Mouse (Mus musculus): Measurements from ENCODE around the gene Oard1.

The Oard1 gene

DNA sequence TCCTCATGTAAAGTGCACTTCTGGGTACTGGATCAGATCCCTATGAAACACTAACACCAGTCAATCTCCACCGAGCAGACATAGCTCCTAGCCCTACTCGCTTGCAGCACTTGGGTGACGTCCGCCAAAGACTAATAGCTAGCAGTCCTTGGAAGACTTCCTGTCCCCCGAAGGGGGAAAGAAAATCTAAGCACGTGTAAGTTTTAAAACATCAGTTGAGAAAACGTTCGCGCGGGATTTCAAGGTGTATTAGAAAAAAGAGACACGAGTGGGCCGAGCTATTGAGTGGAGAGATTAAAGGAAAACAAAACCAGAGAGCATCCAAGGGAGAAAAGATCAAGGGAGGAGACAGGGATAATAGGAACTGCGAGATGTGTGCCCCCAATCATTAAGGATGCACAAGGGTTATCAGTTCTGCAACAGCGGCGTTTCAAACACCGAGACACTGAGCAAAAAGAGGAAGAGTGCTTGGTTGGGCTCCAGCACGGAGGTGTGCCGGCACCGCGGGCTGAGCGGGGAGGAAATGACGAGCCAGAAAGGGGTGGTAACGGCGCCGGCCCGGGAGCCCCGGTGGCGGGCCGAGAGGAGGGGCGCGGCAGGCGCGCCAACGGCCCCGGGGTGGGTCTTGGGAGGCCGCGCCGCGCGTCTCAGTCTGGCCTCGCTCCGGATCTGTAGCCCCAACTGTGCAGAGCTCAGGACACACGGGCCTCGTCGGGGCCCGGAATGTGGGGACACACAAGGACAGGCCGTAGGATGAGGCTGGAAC, 1.1 kb upstream of the Oard1 start:
- peak; percentile 82 for DNase-seq

DNA sequence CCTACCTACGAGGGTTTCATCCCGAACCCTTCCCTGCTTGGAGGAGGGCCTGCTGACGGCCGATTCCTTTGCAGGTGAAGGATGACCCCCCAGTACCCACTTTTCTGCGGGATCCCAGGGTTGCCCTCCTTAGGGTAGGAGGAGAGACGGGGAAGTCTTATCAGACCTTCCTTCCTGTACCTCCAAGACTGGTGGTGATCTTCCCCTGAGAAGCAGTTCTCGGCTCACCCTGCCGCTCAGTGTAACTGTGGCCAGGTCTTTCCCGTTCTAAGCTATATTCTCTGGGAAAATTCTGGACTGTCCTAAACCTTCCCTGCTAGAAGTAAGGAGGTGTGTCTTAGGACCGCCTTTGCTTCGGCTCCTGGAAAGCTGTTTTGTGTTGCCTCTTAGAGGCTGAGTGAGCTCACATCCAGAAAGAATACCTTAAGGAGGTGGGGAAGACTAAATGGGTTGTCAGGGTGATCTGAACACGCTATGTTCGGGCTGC, 528 bp downstream of the Oard1 start:
- DNase-seq = no peak

DNA sequence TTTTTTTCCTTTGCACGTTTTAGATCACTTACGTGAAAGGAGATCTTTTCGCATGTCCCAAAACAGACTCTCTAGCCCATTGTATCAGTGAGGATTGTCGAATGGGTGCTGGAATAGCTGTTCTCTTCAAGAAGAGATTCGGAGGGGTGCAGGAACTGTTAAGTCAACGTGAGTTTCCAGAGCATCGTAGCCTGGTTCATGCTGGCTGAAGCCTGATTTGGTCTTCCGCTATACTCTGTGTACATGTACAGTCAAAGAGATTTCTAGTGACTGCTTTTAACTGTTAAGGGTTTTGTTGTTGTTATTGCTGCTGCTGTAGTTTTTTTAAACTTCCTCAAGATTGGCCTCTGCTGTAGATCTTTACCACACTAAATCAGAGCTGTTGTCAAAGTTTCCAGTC, 1.4 kb downstream of the Oard1 start:
- peak; percentile 62 for DNase-seq

DNA sequence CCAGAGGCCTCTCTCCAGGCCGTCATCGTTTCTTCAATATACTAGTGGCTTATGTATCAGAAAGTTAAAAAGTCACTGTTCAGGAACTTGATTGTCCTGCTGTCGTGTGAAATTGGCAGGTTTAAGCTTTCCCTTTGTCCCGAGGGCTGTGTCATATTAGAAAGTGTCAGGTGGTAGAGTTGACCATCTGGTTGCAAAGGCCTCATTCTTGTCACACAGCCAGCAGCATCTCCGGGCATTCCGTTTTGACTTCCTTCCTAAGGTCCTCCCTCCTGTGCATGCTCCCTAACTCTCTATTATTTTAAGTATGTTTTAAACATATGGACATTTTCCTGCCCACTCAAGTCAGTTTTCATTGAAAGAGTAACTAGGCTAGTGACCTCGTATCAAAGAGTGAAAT, 6.2 kb downstream of the Oard1 start:
- peak; percentile 80 for DNase-seq

DNA sequence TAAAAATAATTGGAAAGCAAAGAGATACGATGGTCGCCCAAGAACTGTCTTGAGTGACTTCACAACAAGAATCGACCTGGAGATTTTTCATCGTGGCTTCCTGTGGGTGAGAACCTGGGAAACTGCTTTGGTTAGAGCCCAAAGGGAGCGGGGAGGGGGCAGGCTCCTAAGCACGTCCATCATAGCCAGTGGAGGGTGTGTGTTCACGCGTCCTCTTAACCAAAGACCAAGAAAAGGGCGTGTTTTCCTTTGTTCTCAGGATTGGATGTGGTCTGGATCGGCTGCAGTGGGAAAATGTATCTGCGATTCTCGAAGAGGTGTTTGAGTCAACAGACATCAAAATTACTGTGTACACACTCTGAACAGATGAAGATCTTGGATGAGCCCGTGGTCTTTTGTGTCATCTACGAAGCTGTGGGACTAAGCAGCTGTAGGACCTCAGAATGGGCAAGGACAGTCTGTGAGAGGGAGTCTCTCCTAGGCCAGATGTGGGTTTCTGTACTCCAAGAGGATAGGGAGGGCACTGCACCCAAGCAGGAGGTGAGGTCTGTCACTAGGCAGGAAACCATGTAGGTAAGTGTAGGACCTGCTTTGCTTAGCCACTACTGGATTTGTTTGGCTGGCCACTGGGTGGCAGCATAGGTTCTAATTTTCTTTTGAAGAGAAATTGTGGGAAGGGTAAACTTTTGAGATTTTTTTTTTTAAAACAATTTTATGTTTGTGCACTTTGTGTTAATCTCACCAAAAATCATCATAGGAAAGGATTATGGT, 6.8 kb downstream of the Oard1 start:
- DNase-seq = peak; percentile 62

DNA sequence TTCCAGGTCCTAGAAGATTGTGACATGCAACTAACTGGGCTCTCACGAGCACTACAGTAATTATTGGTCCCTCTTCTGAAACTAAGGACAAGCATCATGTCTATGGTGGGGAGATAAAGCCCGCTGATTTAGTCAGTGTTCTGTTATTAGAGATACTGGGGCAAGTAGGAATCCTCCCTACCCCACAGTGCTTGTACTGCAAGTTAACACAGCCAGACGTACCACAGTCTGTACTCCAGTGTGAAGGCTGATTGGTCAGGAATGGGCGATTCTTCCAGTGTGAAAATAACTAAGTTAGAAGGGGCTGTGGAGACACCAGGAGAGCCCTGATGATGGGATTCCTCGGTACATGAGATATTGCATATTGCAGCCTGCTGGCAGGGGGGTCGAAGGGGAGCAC, 7.7 kb downstream of the Oard1 start:
- peak; percentile 13 for DNase-seq

DNA sequence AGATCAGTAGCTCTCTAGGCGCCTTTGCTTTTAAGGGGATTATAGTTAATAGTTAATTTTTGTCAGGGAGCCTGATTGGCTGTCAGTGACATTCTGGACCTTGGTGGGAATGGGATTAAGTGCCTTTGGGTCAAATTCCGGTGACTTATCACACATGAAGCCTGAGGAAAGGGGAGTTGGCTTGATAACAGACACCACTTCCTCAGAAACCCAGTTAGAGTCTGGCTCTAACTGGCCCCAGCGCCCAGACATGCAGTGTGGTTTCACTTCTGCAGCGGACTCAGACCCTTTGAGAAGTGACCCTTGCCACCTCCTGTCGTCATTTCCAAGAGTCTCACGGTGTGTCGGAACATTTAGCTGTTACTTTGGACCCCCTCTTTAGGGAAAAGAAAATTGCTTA, 8.4 kb downstream of the Oard1 start:
- DNase-seq = peak; percentile 10

DNA sequence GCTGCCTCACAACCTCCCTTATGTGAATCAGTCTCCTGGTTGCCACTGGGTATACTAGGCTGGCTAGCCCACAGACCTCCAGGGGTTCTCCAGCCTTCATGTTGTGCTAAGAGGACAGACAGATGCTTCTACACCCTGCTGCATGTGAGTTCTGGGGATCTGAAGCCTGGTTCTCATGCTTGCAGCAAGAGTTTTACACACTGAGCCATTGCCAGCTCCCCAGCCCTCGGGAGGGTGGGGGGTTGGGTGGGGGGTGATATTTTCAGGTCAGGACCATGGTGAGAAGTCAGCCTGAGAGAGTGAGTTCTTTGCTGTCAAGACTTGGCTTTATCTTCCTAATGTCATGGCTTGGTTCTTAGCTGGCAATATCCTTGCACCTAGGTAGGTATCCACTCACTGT, 9.0 kb downstream of the Oard1 start:
- DNase-seq = peak; percentile 6

DNA sequence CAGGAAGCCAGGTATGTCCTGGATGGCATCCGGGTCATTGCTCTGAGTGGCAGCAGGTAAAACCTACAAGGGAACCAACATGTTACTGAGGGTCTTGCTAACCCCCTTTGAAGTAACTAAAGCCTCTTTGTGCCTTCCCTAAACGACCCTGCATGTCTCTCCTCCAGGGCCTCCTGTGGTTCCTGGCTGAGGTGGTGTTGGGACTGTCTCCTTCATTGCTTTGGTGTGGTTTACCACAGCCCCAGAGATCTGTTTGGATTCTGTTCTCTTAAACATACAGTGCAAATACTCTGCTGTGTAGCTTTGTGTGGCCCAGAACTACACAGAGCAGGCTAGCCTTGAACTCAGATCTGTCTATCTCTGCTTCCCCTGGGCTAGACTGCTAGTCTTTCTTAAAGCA, 9.8 kb downstream of the Oard1 start:
- DNase-seq = no peak

DNA sequence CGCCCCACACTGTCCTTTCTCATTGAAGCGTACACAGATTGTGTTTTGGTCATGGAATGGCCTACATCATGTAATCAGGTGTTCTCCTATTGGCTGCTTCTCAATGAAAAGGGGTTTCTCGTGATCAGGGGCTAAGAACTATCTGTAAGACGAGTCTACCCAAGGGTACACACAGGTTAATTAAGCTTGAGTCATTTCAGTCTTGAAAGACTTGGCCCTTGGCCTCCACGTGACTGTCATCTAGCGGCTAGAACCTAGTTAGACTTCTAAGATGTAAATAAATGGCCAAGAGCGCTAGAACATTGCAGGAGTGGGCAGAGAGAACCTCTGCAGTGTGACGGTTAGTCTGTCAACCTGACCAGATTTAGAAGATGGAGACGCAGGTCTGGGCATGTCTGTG, 14.4 kb downstream of the Oard1 start:
- no peak for DNase-seq

DNA sequence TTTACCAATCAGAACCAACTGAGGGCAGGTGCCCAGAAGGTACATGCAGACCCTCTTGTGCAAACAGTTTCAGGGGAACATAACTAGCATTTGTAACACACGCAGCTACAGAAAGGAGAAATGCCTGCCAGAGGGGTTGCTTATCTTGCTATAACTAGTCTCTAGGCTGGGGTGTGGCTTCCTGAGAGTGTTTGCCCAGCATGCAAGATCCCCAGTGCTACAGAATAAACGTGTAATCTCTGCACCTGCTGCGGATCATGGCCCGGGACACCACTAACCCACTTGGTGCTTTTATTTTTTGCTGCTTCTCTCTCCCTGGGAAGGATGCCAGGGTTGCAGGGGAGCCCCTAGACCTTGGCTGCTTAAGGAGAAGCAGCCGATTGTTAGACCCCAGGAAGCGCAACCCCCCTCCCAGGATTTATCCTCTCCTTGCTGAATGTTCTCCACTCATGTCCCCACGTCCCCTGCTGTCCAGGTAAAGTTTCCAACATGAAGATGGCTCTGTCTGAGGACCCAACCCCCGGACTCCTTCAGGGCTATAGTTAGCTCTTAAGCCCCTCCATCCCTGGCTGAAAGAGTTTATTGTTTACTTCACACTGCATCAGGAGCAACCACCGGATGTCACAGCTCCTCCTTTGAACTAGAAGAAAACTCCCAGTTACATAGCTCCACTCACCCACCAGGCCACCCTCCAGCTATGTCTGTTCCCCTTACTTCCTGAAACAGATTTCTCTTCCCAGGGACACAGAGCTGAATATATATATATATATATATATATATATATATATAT, 16.2 kb downstream of the Oard1 start:
- no peak for DNase-seq

DNA sequence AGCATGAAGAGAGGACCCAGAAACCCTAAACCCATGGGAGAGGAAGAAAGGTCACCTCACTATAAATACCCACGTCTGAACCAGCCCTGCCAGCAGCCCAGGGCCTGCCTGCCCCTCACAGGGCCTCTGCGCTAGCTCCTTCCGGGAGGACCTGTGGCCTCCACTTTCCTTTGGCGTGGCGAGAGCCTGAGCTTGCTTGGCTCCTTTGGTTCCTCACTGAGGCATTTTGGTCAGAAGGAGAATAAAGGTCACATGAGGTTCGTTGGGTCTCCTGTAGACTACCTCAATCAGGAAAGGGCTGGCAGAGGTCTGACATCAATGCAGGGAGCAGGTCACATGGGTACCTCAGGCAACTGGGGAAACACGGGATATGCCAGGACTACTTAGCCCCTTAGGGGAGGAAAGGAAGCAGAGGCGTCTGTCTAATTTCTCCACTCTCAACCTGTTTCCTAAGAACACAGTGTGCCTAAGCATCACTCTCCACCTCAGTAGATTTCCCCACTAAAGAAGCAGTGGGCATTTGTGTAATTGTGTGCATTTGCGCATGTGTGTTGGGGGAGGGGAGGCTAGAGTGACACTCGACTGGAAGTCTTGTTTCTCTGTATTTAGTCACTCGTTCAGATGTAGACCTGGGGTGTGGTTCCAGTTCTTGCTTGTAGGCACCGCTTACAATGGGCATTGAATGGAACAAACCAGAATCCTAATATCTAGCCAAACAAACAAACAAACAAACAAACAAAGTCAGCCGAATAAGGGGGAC, 17.4 kb downstream of the Oard1 start:
- DNase-seq = no peak

DNA sequence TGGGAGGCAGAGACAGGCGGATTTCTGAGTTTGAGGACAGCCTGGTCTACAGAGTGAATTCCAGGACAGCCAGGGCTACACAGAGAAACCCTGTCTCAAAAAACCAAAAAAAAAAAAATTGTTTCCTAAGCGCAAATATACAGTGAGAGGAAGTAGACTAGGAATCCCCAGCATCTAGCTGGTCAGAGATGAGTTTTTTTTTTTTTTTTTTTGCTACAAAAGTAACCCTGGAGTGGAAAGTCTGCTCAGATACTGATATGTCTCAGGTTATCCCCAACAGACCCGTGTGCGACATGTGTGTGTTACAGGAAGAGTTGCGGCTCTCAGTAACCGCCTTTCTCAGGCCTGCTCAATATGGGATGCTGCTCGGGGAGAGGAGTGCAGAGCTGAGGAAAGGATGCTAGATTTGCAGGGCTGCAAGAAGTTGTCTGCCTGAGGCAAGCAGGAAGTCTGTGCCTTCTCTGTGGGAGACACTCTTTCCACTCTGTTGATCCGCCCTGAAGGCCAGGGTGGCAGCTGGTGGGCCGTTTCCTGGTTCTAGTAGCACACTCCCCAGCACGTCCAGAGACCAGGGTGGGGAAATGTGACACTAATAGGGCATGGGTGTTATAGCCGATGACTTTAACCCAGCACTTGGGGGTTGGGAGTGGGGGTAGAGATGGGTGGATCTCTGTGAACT, 18.2 kb downstream of the Oard1 start:
- no peak for DNase-seq

DNA sequence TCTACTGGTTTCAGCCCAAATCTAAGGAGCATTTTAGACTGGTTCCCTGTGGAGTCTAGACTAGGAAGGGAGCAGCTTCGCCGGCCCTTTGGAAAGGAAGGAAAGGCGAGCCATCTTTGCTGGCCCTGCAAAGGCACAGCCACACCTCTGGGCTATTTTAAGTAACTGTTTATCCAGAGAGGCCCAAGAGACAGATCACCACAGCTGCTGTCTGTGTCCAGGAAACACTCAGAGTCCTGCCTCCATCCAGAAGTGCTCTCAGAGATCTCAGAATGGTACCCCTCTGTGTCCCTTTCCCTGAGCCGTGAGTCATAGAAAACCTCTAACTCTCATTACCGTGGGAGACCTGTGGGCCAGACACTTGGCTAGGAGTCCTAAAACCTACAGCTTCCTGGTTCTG, 20.6 kb downstream of the Oard1 start:
- no peak for DNase-seq

DNA sequence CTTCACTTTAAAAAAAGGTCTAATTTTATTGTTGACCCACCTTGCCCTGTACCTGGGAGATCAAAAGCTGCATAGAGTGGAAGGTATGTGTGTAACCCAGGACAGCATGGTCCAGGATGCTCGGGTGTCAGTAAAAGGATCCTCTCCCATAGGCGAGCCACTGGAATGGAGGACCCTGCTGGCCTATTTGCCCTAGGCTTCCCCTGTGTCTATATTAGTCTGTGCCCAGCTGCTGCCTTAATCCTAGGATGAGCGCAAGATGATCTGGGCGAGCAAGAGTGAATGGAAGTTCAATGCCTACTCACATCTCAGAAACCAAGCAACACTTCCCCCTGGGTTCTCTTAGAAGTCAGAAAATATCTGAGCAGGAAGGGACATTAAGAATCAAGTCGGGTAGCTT, 21.2 kb downstream of the Oard1 start:
- no peak for DNase-seq

DNA sequence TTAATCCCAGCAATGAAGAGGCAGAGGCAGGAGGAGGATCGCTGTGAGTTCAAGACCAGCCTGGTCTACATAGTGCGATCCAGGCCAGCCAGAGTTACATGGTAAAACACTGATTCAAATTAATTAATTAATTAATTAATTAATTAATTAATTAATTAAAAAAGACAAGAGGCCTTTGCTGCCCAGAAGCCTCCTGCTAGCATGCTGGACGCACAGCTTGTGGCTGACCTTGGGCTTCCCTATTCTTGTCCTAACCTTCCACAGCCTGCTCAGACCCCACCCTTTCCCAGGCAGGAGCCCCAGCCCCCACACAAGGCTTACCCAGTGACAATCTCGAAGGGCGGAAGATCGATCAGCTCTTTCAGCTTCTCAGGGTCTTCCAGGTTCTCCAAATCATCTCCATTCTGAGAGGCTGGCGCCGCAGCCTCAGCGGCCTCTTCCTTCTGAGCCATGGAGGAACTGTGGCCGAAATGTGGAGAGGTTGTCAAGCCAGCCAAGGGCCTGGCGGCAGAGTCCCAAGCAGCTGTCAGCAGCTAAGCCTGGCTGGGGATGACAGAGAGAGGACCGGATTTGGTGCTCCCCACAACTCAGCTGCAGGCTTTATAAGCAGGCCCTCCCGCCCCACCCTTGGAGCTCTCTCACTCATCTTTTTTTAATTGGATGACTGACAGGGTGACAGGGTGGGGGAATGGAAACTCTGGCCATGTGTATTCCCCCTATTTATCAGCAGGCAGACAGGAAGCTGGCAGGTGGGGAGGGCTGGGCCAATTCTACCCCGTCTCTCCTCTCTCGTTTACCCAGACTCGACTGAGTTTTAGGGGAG, 22.6 kb downstream of the Oard1 start, which contains the start of gene Apobec2:
Gene Apobec2 (minus strand): TSS at position 773 of the 823 bp plus-strand sequence.
- DNase-seq = no peak

DNA sequence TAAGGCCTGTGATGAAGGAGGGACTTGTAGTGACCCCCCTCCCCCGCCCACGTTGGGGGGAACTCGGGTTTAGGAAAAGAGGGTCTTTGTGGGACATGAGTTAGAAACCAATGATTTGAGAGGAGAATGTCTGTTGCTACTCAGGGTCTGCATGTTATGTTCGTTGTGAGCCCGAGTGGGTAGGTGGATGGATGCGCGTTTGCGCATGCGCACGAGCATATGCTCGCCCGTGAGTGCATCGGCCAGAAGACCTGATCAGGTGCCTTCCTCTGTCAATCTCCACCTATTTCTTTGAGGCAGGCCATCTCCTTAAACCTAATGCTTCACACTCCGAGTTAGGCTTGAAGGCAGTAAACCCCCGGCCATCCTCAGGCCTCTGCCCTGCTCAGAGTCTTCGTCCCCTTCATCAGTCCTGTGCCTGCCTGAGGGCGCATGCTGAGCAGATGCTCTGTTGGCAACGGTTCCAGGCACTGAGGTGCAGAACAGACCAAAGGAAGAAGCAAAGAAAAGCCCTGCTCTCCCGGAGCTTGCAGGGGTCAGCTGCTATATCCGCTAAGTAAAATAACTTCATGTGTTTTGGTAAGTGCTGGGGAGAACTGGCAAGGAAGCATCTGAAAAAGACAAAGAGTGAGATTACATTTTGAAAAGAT, 23.3 kb downstream of the Oard1 start:
- no peak for DNase-seq

DNA sequence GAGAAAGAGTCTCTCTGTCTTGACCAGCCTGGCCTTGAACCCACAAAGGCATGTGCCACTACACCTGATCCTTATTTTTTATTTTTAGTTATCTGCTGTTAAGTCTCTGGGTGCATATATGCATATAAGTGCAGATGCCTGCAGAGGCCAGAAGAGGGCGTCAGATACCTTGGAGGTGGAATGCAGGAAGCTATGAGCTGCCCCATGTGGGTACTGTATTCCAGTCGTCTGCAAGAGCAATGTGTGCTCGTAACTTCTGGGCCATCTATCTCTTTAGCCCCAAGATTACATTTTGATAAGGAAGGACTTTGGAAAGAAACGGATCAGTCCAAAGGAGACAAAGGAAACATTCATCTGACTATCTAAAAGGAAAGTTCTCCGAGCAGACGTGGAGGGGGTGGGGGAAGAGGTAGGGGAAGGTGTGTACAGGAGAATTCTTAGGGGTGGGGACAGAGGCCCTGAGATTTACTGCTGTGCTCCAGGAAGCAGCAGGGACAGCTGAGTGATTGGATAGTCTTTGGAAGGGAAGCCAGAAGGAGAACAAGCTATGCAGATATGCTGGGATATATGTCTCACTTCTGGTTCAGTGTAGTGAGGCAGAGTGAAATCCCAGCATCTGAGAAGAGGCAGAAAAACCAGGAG, 24.0 kb downstream of the Oard1 start:
- DNase-seq = no peak

DNA sequence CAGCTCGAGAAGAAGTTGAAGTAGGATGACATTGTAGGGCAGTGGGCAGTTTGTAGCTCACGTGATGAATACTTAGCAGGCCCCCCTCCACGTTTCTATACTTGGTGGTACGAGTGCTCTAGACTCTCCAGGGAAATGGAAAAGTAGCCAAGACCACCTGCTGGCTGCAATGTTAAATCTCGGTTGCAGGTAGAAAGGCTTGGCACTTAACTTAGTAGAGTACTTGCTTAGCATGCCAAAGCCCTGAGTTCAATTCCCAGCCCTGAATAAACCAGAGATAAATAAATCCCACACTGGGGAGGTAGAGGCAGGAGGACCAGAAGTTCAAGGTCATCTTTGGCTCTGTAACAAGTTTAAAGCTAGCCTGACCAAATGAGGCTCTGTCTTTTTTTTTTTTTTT, 24.7 kb downstream of the Oard1 start:
- DNase-seq = no peak

DNA sequence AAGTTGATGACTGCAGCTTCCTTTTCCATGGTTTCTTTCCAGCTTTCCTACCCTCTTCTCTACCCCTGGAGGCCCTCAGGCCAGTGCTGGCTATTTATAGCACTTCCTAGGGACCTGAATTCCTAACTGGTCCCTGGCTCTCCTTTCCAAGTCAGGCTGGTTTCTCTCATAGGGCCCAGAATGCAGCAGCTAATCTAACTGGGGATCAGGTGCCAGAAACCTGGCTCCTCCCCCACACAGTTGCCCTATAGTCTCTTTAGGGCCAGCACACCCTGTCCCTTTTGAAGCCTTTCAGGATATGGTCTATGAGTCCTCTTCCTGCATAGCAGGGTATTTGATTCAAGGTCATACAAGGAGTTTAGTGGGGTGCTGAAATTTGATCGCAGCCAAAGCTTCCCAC, 26.7 kb downstream of the Oard1 start:
- no peak for DNase-seq
